Mouse (Mus musculus) bone marrow, adult 2 months (tissue): ENCODE data around the gene Gm45799. TPM values are rescaled to one million over a fixed set of nuclear protein-coding genes. Genes with fewer than 3 reads are reported as not detected.

Source experiments
- H3K27ac ChIP-seq: fragments of 200-500 bp; 2 replicates; pipeline ENCODE4 v1.5.1; 2012; ENCODE audit warnings: low read depth, mild to moderate bottlenecking, control low read depth, inconsistent platforms, low read length; ENCODE audit not compliant: control insufficient read depth, poor library complexity, insufficient read depth
- H3K4me1 ChIP-seq: fragments of 200-500 bp; 2 replicates; pipeline ENCODE4 v1.6.1; 2011; ENCODE audit warnings: low read length; ENCODE audit not compliant: control insufficient read depth, insufficient read depth
- H3K4me3 ChIP-seq: fragments of 200-500 bp; replicated peaks from 2 replicates; pipeline ENCODE3; 2011; ENCODE audit warnings: mild to moderate bottlenecking, low read depth, low read length, control low read depth; ENCODE audit not compliant: control insufficient read depth
- CTCF ChIP-seq: fragments of 200-500 bp; IDR thresholded peaks from 2 replicates; pipeline ENCODE4 v1.5.1; 2011; ENCODE audit warnings: low read length, control low read depth; ENCODE audit not compliant: control insufficient read depth, insufficient read depth
- POLR2A ChIP-seq: fragments of 200-500 bp; IDR thresholded peaks from 2 replicates; pipeline ENCODE4 v1.6.1; 2011; ENCODE audit warnings: low read depth, mild to moderate bottlenecking, control low read depth, low read length, borderline replicate concordance; ENCODE audit not compliant: control insufficient read depth
- WGBS: fragments of 180-500 bp; shearing (Covaris S2); methylation state at CpG from one replicate; pipeline ENCODE4 v1.1.7; 2018; 5-methylcytosine and 5-hydroxymethylcytosine counted together
- polyA plus RNA-seq: library from polyadenylated mRNA; stranded (reverse); fragments of >200 nt; gene quantifications from 2 replicates; pipeline ENCODE4 v1.2.4, GENCODE M21; 2011; ENCODE audit warnings: low replicate concordance; ENCODE audit not compliant: missing spikeins, insufficient read depth, insufficient read length

The Gm45799 gene
- polyA plus RNA-seq, 1 experiment = 6.0 TPM

GRCm38 (mm10) chr7:105634272-105634920 lies 6.0 kb upstream of the Gm45799 start:
- H3K27ac ChIP-seq = no peak overlapping the region
- 57% methylated on average over 9 of the region's 9 CpGs for WGBS
- H3K4me1 ChIP-seq = no peaks in the 10 kb centered on the region; the same call in 1 of the 2 replicates
- no peak overlapping the region for H3K4me3 ChIP-seq
- TF ChIP-seq CTCF (no peak), POLR2A (no peak)

GRCm38 (mm10) chr7:105635726-105636125 lies 4.6 kb upstream of the Gm45799 start:
- H3K27ac ChIP-seq = no peak overlapping the region
- 89% methylated on average over 2 of the region's 2 CpGs for WGBS
- H3K4me3 ChIP-seq = no peak overlapping the region
- H3K4me1 ChIP-seq = no peaks in the 10 kb centered on the region; the same call in 1 of the 2 replicates
- no peak for TF ChIP-seq CTCF
- TF ChIP-seq POLR2A = no peak

GRCm38 (mm10) chr7:105638776-105639175 lies 1.6 kb upstream of the Gm45799 start:
- 83% methylated on average over 6 of the region's 6 CpGs for WGBS
- no peak overlapping the region for H3K4me3 ChIP-seq

GRCm38 (mm10) chr7:105639304-105639703 lies 1.0 kb upstream of the Gm45799 start:
- H3K4me1 ChIP-seq = peaks cover 1% of the 10 kb centered on the region; the same call in 1 of the 2 replicates
- WGBS = 79% methylated on average over 9 of the region's 9 CpGs
- no peak overlapping the region for H3K4me3 ChIP-seq
- H3K27ac ChIP-seq = no peak overlapping the region
- TF ChIP-seq POLR2A (no peak), CTCF (no peak)

More at GRCm38 (mm10) chr7:105638776-105639175, 1.6 kb upstream of the Gm45799 start:
- TF ChIP-seq CTCF (no peak), POLR2A (no peak)
- H3K4me1 ChIP-seq = peaks cover 1% of the 10 kb centered on the region; the same call in 1 of the 2 replicates
- H3K27ac ChIP-seq = no peak overlapping the region

- Histone ChIP-seq H3K4me1 (peaks cover 1% of the 10 kb centered on the region; the same call in 1 of the 2 replicates), H3K4me3 (peak within 1 kb of the TSS; percentile 98), H3K27ac (peak within 1 kb of the TSS; percentile 95)
- no peak for TF ChIP-seq POLR2A
- no peak for TF ChIP-seq CTCF
- 0% methylated on average over 2 of the region's 2 CpGs for WGBS
Measured at GRCm38 (mm10) chr7:105639756-105640155, 596 bp upstream of the Gm45799 start, which contains the start of gene Timm10b. Gene Timm10b (plus strand): TSS chr7:105640056.

- 1% methylated on average over 18 of the region's 18 CpGs for WGBS
- Histone ChIP-seq H3K27ac (peak overlapping the region; percentile 95), H3K4me1 (peaks cover 1% of the 10 kb centered on the region; the same call in 1 of the 2 replicates), H3K4me3 (peak overlapping the region; percentile 98)
- TF ChIP-seq POLR2A (no peak), CTCF (no peak)
Measured at GRCm38 (mm10) chr7:105640894-105641255, 523 bp downstream of the Gm45799 start.

GRCm38 (mm10) chr7:105641936-105642335 lies 1.6 kb downstream of the Gm45799 start:
- Histone ChIP-seq H3K27ac (no peak overlapping the region; the same call in 1 of the 2 replicates), H3K4me3 (no peak overlapping the region), H3K4me1 (peaks cover 1% of the 10 kb centered on the region; the same call in 1 of the 2 replicates)
- TF ChIP-seq CTCF (no peak), POLR2A (no peak)
- 37% methylated on average over 3 of the region's 3 CpGs for WGBS

GRCm38 (mm10) chr7:105650639-105651435 lies 10.5 kb downstream of the Gm45799 start, which contains the start of gene Dnhd1:
Gene Dnhd1 (plus strand): TSS chr7:105650827.
- 2% methylated on average over 17 of the region's 17 CpGs for WGBS
- H3K27ac ChIP-seq = no peak within 1 kb of the TSS
- H3K4me1 ChIP-seq = no peaks in the 10 kb centered on the region
- TF ChIP-seq CTCF = peak; percentile 55
- TF ChIP-seq POLR2A = no peak
- H3K4me3 ChIP-seq = peak within 1 kb of the TSS; percentile 65
